Mouse (Mus musculus): ENCODE measurements at regions not wholly inside any gene's neighbourhood (a gene's known extent, or its start where the extent isn't known, plus 50 kb on each side); places are given as distances from the start of the nearest gene placed in this dataset.

GRCm38 (mm10) chr4:81567928-81568327, 125.3 kb upstream of the Mpdz start:
- TF ChIP-seq POLR2A (IDR thresholded peaks at IDR 0.05; ENCODE audit: insufficient read depth, low read depth, low read length) (no peak), CTCF (IDR thresholded peaks at IDR 0.05) (no peak), EP300 (IDR thresholded peaks at IDR 0.05; ENCODE audit: insufficient read depth, low read depth, low read length) (no peak)
